Mouse (Mus musculus): ENCODE data around the gene Ano1. TPM values are rescaled to one million over a fixed set of nuclear protein-coding genes. Genes with fewer than 3 reads are reported as not detected.
A peak's percentile ranks its signal among the peaks of the same experiment; 100 is the strongest.

Ano1 gene
- total and polyA plus RNA-seq, 2 experiments, result 0.97 to 2.4 TPM

- Histone ChIP-seq H3K27ac (replicated peaks; ENCODE audit: insufficient read depth, low read depth, low read length) (no peak overlapping the region), H3K4me1 (ENCODE audit: control insufficient read depth, insufficient read depth, low read length) (no peaks in the 10 kb centered on the region), H3K27me3 (ENCODE audit: control insufficient read depth, insufficient read depth, low read length) (no peaks in the 10 kb centered on the region), H3K9ac (ENCODE audit: low read depth, low read length) (no peak overlapping the region), H3K4me3 (ENCODE audit: insufficient read depth, low read depth, low read length) (no peak overlapping the region), H3K36me3 (ENCODE audit: control insufficient read depth, insufficient read depth, low read length) (no peaks in the 10 kb centered on the region), H3K79me2 (ENCODE audit: control insufficient read depth, insufficient read depth, low read length) (no peaks in the 10 kb centered on the region)
- DNase-seq (ENCODE audit: extremely low read depth, low read depth, low spot score), result no peak
- WGBS, result 80% methylated on average over 9 of the region's 9 CpGs
- no peak for TF ChIP-seq POLR2A (IDR thresholded peaks at IDR 0.05; ENCODE audit: extremely low read depth, insufficient read depth, low read length)
- no peak for TF ChIP-seq CTCF (IDR thresholded peaks at IDR 0.05; ENCODE audit: low read depth, low read length)
These were observed 53.9 kb downstream of the Ano1 start for GRCm38 (mm10) chr7:144697870-144698269.

GRCm38 (mm10) chr7:144696764-144697704 is 54.7 kb downstream of the Ano1 start:
- TF ChIP-seq POLR2A (IDR thresholded peaks at IDR 0.05; ENCODE audit: extremely low read depth, insufficient read depth, low read length) (no peak), CTCF (IDR thresholded peaks at IDR 0.05; ENCODE audit: low read depth, low read length) (peak; percentile 76)
- Histone ChIP-seq H3K9ac (ENCODE audit: low read depth, low read length) (no peak overlapping the region), H3K79me2 (ENCODE audit: control insufficient read depth, insufficient read depth, low read length) (no peaks in the 10 kb centered on the region), H3K4me3 (ENCODE audit: insufficient read depth, low read depth, low read length) (no peak overlapping the region), H3K27me3 (ENCODE audit: control insufficient read depth, insufficient read depth, low read length) (no peaks in the 10 kb centered on the region), H3K27ac (replicated peaks; ENCODE audit: insufficient read depth, low read depth, low read length) (no peak overlapping the region), H3K36me3 (ENCODE audit: control insufficient read depth, insufficient read depth, low read length) (no peaks in the 10 kb centered on the region), H3K4me1 (ENCODE audit: control insufficient read depth, insufficient read depth, low read length) (no peaks in the 10 kb centered on the region)
- DNase-seq (ENCODE audit: extremely low read depth, low read depth, low spot score), result peak; percentile 21
- 83% methylated on average over 7 of the region's 7 CpGs for WGBS

GRCm38 (mm10) chr7:144689855-144690254 is 61.9 kb downstream of the Ano1 start:
- Histone ChIP-seq H3K36me3 (ENCODE audit: control insufficient read depth, insufficient read depth, low read length) (no peaks in the 10 kb centered on the region), H3K9ac (ENCODE audit: low read depth, low read length) (no peak overlapping the region), H3K79me2 (ENCODE audit: control insufficient read depth, insufficient read depth, low read length) (no peaks in the 10 kb centered on the region), H3K4me1 (ENCODE audit: control insufficient read depth, insufficient read depth, low read length) (no peaks in the 10 kb centered on the region), H3K27me3 (ENCODE audit: control insufficient read depth, insufficient read depth, low read length) (no peaks in the 10 kb centered on the region), H3K27ac (replicated peaks; ENCODE audit: insufficient read depth, low read depth, low read length) (no peak overlapping the region), H3K4me3 (ENCODE audit: insufficient read depth, low read depth, low read length) (no peak overlapping the region)
- WGBS, result 42% methylated on average over 2 of the region's 2 CpGs
- no peak for DNase-seq (ENCODE audit: extremely low read depth, low read depth, low spot score)
- TF ChIP-seq CTCF (IDR thresholded peaks at IDR 0.05; ENCODE audit: low read depth, low read length) (no peak), POLR2A (IDR thresholded peaks at IDR 0.05; ENCODE audit: extremely low read depth, insufficient read depth, low read length) (no peak)

- DNase-seq (ENCODE audit: extremely low read depth, low read depth, low spot score), result peak; percentile 13
- H3K4me3 ChIP-seq (ENCODE audit: insufficient read depth, low read depth, low read length), result no peak overlapping the region
- no peaks in the 10 kb centered on the region for H3K27me3 ChIP-seq (ENCODE audit: control insufficient read depth, insufficient read depth, low read length)
- no peaks in the 10 kb centered on the region for H3K79me2 ChIP-seq (ENCODE audit: control insufficient read depth, insufficient read depth, low read length)
- TF ChIP-seq CTCF (IDR thresholded peaks at IDR 0.05; ENCODE audit: low read depth, low read length), result no peak
- no peaks in the 10 kb centered on the region for H3K36me3 ChIP-seq (ENCODE audit: control insufficient read depth, insufficient read depth, low read length)
- no peak overlapping the region for H3K27ac ChIP-seq (replicated peaks; ENCODE audit: insufficient read depth, low read depth, low read length)
- H3K9ac ChIP-seq (ENCODE audit: low read depth, low read length), result no peak overlapping the region
- H3K4me1 ChIP-seq (ENCODE audit: control insufficient read depth, insufficient read depth, low read length), result no peaks in the 10 kb centered on the region
- 65% methylated on average over 7 of the region's 7 CpGs for whole genome bisulfite sequencing
These were observed 62.6 kb downstream of the Ano1 start for GRCm38 (mm10) chr7:144689136-144689535.

- no peak for DNase-seq (ENCODE audit: extremely low read depth, low read depth, low spot score)
- H3K79me2 ChIP-seq (ENCODE audit: control insufficient read depth, insufficient read depth, low read length), result no peaks in the 10 kb centered on the region
- H3K4me1 ChIP-seq (ENCODE audit: control insufficient read depth, insufficient read depth, low read length), result no peaks in the 10 kb centered on the region
- H3K9ac ChIP-seq (ENCODE audit: low read depth, low read length), result no peak overlapping the region
- no peak overlapping the region for H3K27ac ChIP-seq (replicated peaks; ENCODE audit: insufficient read depth, low read depth, low read length)
- H3K27me3 ChIP-seq (ENCODE audit: control insufficient read depth, insufficient read depth, low read length), result no peaks in the 10 kb centered on the region
- WGBS, result 92% methylated on average over 2 of the region's 2 CpGs
- no peak overlapping the region for H3K4me3 ChIP-seq (ENCODE audit: insufficient read depth, low read depth, low read length)
- no peaks in the 10 kb centered on the region for H3K36me3 ChIP-seq (ENCODE audit: control insufficient read depth, insufficient read depth, low read length)
- TF ChIP-seq CTCF (IDR thresholded peaks at IDR 0.05; ENCODE audit: low read depth, low read length), result no peak
- no peak for TF ChIP-seq POLR2A (IDR thresholded peaks at IDR 0.05; ENCODE audit: extremely low read depth, insufficient read depth, low read length)
These were observed 64.0 kb downstream of the Ano1 start for GRCm38 (mm10) chr7:144687663-144688381.

Measured in liver, adult 2 months (tissue).